Mouse (Mus musculus): ENCODE measurements around the gene Frmd4b. TPM values are rescaled to one million over a fixed set of nuclear protein-coding genes. Genes with fewer than 3 reads are reported as not detected.
"Not testable (repeated sequence)": the region's sequence is repeated elsewhere in the genome, so short reads cannot be mapped to it uniquely, and the experiment has no call there.

Gene Frmd4b
- total RNA-seq, 2 experiments from 2014 or later: 21.7 to 23.5 TPM

DNA sequence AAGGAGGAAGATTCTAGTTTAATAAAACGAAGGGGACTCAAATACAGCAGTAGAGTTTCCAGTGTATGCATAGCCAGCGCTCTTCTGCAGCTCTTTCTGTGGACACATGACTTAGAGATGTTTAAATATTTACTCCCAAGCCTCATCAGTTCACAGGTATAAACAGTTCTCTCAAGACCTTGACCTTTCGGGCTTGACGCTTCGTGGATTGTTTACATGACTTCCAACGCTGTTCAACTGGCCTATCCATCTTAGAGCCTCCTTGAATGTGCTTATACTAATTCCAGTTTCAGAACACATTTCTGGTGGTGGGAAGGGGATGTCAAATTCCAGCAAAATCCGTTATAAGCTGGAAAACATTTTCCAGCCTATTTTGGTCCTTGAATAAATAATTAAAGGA, 203.9 kb downstream of the Frmd4b start:
- DNase-seq: no peak

DNA sequence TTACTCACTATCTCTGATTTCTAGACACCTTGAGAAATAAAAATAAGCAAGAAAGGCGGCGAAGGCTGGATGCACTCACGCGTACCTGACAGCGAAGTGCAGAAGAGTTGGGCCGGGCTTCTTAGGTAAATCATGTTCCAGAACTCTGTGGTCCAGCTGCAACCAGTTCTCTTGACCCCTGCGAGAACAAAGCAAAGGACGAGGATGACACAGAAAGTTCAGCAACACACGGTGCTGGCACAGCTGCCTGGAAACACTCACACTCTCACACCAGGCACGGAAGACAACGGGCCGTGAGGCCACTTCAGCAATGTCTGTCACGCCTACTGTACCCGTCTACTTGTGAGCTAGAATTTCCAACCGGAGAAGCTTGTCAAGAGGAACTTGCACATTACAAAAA, 204.9 kb downstream of the Frmd4b start:
- DNase-seq: no peak

DNA sequence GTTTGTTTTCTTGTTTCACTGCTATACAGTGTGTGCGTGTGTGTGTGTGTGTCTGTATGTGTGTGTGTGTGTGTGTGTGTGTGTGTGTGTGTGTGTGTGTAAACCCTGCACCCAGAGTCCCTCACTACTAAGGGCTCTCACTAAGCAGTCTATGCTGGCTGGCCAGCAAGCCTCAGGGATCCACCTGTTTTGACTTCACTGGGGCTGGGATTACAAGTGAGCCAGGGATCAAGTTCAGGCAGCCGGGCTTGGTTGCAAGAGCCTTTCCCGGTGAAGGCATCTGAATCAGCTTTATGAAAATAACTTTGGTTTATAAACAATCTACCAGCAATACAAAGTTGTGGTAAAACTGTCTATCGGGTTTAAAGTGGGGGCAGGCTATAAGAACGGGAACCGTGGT, 206.0 kb downstream of the Frmd4b start:
- no peak for DNase-seq

DNA sequence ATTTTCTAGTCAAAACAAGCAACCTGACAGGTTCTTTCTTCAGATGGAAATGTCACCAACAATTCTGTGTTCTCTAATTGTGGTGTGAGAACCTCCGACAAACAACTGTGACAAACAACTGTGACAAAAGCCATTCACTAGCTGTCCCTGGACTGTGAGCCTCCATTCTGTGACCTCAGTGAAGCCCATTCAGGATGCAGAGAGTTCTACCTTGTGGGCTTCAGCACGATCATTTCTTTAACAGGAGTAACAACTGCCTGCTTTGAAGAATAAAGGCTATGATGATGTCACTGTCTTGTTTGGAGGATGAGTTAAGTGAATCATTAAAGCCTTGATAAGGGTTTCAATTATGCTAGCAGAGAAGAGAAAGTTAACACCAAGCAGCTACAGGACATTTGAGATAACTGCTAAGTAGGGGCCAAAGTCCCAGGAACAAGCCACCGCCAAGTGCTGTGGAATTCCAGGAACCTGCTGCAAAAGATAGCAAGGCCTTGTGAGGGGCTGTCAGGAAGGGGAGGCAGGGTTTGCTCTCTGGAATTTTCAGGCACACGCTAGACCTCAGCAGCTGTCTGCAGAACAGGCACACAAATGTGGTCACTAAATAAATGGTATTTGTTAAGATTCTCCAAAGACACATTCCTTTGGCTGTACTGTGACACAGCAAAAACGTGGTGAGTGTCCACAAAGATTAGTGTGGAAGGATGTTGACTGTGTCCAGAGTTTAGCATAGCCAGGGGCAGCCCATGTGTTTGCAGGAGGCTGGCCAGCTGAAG, 207.7 kb downstream of the Frmd4b start:
- peak; percentile 46 for DNase-seq

DNA sequence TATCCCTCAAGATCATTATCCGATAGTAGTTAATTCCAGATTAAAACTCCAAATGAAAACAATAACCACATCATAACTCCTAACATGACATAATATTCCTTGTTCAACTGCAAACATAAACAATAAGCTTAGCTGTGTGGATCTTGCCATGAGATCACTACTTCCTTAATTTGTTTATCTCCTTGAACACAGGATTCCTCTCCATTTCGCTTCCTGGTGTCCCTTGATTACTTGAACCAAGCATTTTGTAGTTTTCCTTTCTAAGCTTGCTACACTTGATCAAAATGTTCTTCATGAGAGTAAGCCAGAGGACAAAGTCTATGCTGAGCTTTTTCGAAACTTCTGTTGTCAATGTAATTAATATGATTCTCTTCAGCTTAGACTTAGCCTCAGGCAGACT, 209.4 kb downstream of the Frmd4b start:
- no peak for DNase-seq

DNA sequence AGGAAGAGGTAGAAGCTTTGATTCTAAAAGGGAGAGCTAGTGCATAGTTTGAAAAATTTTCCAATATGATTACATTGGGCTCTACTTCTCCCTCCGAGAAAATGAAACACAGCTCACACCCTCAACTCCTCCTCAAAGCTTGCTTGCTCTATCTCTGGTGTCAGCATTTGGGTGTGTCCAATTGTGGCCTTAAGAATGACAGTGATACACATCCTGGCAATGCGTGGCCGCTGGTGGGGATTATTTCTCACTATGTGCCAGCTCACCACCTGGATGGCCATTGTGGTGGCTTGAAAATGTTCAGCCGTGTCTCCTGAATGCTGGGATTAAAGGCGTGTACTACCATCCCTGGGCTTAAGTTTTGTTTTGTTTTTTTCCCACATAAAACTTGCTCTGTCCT, 209.9 kb downstream of the Frmd4b start:
- DNase-seq: no peak

DNA sequence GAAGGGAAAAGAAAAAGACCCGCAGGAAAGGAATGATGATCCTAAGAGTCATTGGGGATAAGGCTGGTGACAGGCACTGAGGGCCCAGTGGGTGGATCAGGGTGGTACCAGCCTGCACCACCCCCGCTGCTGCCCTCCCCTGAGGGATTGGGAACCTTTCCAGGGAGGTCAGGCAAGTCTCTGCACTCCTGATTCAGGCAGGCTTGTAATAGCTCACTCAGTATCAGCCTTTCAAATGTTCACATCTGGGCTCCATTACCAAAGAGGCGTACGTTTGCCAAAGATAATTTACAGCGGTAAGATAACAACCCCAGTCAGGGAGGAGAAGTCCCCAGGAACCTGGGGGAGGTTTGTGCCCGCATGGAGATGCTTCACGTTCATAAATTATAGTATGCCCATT, 212.0 kb downstream of the Frmd4b start:
- DNase-seq: peak; percentile 45

DNA sequence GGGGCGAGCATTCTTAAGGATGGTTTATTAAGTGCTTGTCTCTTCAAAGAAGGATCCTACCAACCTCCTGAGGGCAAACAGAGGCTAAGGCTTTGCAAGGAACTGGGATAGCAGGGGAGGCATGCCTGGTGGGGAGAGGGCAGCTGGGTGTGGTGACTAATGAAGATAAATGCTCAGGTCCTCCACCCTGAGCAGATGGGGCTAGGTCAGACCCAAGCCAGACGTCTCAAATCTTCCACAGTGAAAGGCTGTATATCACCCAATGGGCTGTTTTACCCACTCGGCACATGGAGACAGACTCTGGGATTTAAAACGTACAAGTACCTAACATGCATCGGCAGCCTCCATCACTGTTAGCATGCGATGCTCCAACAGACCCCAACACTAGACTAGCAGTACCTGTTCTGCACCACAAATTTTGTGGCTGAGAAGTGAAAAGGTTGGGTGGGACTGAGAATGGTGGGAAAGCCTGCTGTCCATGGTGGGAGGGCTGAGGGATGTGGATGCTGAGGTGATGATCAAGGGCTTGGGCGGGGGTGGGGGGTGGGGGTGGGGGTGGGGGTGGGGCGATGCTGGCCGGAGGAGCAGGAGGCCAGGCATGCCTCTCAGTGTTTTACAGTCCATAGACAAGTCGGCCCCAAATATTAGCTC, 214.4 kb downstream of the Frmd4b start:
- DNase-seq: no peak

DNA sequence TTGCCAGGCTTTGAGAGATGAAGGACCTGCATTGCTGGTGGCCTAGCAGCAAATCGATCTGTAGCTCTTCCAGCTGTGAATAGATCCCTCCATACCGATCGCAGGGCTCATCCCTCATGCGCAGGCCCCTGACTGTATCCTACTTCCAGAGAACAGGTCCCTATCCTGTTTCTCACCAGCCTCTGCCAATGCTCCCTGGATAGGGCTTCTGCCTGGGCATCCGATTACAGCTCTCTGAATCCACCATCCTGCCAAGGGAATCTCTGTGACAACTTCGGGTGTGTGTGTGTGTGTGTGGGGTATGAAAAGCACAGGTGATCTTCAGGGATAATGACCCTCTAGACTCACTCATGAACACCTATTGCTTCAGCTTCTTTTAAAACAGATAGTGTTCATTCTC, 216.9 kb downstream of the Frmd4b start:
- DNase-seq: no peak

DNA sequence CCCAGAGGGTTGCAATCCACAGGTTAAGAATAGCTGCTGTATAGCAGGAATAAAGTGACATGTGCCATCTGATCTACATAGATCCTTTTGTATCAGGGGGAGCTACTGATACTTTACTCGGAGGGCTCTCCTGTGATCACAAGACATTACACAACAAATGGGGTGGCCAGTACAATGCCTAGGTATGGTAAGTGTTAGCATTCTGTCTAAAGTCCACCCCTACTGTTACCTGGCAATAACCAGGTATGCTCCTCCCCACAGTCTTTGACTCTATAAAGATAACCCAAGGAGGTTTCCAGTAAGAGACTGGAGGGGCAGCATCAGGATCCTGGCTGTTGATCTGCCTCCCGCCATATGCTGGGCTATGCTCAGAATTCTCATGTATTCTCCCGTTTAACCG, 219.4 kb downstream of the Frmd4b start:
- DNase-seq: no peak

DNA sequence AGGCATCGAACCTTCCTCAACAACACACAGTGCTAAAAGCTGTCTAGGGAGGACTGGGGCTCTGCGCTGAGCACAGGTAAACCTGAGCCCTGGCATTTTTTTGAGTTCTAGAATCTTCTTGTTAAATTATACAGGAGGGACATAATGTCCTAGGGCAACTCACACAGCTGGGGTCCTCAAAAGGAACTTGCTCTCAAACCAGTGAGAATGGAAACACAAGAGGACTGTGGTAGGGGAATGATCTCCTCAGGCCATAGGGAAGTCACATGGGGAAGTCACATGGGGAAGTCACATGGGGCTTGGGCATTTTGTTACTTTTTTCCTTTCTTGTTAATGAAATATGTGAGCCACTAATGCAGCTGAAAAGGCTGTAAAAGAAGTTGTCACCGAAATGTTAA, 220.4 kb downstream of the Frmd4b start:
- DNase-seq: no peak

DNA sequence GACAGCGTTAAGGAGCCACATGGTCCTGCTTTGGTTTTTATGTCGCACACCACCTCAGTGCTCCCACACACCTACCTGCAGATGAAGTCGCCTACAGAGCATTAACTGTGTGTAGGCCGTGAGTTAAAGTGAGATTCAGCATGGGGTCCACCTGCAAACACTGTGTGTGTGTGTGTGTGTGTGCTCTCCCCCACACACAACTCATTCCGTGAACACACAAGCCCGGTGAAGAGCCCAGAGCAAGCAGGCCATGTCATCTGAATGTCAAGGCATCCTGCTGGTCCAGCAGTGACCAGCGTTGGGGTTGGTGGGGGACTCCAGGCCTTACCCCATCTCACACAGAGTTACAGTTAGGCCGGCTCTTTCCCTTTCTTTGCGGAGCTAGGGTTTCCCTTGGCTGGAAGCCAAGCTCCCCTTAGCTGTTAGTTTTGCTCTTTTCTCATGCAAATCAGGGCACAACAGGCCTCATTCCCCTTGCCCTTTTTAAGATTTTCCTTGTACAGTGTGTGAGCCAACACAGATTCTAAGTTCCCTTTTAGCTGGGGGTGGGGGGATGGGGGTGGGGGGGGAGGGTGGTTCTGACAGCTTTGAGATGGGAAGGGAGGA, 220.9 kb downstream of the Frmd4b start:
- DNase-seq: no peak

DNA sequence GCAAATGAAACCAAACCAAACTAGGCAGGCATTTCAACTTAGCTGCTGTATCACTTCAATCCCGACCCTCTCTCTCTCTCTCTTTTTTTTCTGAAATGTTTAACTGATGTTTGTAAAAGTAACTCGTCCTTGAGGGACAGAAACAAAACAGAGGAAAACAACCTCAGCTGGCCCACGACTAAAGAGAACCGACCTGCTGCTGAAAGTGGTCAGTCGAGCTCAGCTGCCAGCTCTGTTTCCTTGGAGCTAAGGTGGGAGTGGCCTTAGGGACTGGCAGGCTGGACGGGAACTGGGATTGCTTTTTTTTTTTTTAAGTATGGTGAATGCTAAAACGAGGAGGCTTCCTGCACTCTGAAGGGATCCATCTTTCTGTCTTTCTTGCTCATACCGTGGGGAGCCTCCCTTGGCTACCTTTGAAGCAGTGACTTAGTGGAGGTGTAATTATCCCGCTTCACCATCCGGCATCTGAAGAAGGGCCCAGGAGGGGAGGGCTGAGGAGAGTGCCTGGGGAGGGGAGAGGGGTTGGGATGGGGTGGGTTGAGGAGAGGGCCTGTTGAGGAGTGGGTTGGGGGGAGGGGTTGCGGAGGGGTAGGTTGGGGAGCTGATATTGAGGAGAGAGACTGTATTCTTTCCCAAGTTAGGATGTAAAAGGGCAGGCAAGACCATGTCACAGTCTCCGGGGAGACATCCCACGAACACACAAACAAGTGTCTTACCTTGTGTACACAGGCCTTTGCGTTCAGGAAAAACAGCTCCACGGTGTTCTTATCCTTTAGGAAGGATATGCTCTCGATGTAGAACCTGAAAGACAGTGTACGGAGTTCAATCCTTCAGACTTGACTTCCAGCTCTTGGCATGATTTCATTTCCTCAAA, 221.6 kb downstream of the Frmd4b start:
- DNase-seq: peak; percentile 34

DNA sequence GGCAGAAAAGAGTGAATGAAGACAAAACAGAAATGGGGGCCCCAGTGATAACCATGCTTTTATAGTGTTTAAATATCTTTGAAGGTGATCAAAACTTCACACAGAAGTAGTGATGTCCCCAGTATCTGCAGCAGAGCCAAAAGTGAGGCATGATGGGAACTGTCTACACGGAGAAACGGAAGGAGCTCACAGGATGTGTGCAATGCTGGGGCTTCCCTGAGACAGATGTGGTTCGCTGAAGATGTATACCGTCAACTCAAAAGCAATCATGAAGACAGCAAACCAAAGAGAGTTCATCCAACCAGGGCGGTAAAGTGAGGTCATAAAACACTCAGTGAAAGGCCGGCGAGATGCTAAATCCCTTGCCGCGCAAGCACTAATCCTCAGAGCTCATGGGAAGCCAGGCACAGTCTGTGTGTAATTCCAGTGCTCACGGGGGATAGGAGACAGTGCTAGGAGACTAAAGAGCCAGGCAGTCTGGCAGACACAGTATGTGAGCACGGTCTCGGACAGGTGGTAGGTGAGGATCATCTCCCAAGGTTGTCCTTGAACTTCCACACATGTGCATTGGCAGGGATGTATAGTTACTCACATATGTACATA, 222.8 kb downstream of the Frmd4b start:
- DNase-seq: no peak

DNA sequence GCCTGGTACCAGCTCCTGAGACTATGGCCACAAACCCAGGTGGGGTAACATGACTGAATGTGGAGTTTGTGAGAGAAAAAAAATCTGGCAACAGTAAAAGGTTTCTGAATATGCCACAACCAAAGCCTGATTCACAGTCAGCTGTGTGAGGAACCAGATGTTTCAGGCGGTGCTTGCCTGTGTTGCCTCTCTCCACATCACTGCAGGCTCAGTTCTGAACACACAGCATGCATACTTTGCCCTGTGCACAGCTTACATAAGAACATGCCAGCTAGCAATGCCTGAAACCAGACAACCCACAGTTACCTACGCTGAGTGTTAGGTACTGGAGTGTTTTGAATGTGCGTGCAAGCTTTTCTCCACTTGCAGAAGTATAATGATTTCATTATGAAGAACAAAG, 224.4 kb downstream of the Frmd4b start:
- DNase-seq: no peak

DNA sequence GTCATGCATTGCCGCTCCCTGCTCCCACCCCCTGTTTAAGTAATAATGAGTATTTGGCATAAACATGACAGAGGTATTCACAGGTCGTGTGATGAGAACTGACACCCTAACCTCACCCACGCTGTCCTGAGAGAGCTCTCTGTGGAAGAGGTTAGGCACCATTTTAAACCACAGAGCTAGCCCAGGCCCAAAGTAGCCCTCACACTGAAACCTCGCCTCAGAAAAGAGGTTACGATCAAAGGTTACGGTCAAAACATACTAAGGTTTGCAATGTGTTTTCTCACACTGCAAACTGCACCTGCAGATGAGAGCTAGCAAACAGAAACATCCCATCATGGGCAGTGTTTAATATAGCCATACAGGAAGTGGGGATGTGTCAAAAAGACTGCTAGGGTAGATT, 230.0 kb downstream of the Frmd4b start:
- DNase-seq: no peak

DNA sequence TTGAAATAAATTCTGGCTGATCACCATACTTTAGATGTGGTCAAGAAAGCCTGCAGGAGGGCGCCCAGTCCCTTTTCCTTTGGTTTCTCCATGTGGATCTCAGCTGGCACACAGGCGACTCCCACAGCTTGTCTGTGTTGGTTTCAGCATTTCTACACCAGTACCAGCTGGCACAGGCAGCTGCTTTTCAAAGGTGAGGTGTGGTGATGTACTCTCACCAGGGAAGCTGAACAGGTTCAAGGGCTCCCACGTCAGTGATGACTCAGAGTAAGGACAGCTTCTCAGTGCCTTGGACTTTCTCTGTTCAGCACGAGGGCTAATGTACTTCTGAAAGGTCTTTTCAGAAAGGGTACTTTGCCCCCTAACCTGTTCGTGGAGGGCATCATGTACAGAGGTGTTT, 232.4 kb downstream of the Frmd4b start:
- no peak for DNase-seq

DNA sequence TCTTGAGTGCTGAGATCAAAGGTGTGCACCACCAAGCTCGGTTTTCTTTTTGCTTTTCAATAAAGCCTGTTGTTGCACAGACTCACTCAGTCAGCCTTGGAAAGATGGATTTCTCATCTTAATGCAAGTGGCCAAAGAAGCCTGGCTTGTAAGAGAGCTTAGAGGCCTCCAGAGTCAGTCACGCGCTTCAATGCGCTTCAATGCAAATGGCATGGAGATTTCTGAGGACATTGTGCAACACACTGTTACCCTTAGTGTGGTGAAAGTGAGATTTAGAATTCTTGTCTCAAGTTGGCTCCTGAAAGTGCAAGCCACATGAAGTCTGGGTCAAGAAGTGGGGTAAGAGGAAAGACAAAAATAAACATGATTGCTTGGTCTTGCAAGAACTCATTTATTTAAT, 236.1 kb downstream of the Frmd4b start:
- no peak for DNase-seq

DNA sequence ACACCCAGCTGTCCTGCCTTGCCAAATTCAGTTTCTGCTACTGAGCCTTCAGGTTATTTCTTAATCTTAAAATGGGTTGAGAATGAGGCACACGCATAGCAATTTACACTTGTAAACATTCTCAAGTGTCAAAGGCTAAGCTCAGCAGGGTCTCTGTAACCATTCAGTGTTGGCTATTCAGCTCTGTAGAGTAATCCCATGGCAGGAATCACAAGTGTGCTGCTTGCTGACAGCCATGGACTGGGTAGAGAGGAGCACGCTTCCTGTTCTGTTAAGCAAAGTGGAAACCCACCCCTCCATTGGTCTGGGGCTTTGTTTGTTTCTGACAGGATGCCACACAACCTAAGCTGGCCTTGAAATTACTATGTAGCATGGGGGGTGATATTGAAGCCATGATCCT, 246.4 kb downstream of the Frmd4b start:
- no peak for DNase-seq

DNA sequence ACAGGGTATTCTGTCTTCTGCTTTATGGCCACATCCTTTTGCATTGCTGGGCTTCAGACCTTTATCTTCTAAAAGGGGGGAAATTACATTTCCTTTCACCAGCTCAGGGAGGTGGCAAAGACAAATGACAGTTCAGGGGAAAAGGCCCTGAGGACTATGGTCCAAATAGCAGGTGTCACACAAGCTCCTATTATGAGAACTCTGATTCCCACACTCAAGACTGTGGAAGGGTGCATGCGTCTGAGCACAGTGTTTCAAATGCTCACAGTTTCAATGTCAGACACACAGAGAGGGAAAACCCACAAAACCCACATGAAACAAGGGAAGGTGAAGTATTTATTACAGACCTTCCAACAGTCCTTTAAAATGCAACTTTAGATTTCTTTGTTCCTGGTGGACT, 246.9 kb downstream of the Frmd4b start:
- no peak for DNase-seq

DNA sequence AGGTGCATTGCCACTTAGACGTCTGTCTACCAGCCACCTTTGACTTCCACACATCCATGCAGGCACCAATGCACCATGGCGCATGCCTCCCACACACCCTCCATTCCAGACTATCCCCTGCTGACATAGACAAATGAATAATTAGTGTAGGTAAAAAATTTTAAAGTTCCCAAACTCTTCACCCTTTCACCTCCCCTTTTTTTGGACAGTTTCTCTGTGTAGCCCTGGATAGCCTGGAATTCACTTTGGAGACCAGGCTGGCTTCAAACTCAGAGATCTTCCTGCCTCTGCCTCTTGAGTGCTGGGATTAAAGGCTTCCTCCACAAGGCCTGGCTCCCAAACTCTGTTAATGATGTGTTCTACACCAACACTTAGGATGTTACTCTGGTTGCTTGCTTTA, 253.5 kb downstream of the Frmd4b start:
- no peak for DNase-seq

DNA sequence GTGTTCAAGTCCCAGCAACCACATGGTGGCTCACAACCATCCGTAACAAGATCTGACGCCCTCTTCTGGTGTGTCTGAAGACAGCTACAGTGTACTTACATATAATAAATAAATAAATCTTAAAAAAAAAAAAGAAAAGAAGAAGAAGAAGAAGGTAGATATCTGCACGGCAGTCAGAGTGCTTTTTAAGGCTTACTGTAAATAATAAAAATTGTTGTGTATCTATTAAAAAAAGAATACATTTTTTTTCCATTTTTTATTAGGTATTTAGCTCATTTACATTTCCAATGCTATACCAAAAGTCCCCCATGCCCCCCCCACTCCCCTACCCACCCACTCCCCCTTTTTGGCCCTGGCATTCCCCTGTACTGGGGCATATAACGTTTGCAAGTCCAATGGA, 259.7 kb downstream of the Frmd4b start:
- not testable (repeated sequence) for DNase-seq

DNA sequence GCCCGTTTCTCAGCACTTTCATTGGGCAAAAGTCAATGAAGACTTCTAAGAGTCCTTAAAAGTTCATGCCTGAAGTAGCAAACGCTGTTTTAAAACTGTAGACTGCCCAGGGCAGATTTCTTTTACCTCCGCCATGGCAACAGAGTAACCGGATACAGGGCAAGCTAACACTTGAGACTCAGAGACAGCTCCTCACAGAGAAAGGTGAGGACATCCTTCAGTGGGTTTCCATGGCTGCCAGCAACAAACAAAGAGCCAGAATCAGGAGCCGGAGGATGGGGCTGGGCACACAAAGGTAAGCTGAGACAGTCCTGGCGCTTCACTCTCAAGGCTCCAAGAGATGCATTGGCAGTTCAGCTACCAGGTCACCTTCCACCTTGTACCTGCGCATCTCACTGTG, 260.7 kb downstream of the Frmd4b start:
- DNase-seq: no peak

Data from heart, postnatal 4 days (tissue).